In the genomic region with DNA sequence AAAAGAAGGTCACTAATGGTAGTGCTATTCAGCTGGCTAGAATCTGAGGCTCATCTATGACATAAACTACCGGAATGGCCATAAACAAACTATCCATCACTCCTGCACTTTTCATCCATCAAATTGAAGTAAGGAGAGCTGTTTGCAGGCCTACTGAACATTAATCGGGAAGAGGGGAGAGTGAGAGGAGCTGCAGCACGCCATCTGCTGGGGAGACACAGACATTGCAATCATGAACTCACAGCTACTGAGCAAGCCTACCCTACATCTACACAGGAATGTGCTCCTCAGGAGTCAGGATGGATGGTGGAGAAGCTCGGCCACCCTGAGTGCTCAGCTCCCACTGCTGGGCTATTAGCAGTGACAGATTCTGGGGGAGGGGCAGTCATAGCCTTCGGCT, we compare ENCODE assay signal across 12 mouse cellular contexts.
DNase-seq lines count a peak whose midpoint lies in the region; ATAC-seq and TF ChIP-seq lines count a peak whose summit lies in the region.
"Had no signal": no experiment of that assay in that cellular context is flagged by ENCODE, and none has a peak within 500 bp of the region (broad histone marks: within the 10 kb centered on the region; RNA-seq: fewer than 3 reads in every experiment).

No protein-coding gene starts in this region.

- peak; percentile 59 for TF ChIP-seq CTCF in hindbrain, postnatal 0 days (IDR thresholded peaks at IDR 0.05; ENCODE audit: low read depth)

- no peak overlapping the region for H3K4me2 ChIP-seq in hindbrain, postnatal 0 days (ENCODE audit: low read depth, low read length)
- H3K4me2 ChIP-seq in hindbrain, embryonic 13.5 days, result no peak overlapping the region
- H3K4me2 ChIP-seq in midbrain, embryonic 11.5 days, result no peak overlapping the region
- H3K4me2 ChIP-seq in midbrain, embryonic 15.5 days, result no peak overlapping the region

- intact Hi-C loops in heart, postnatal 25 days (cut with DNase I), result no loop called here

- H3K27me3 ChIP-seq in hindbrain, postnatal 0 days (ENCODE audit: insufficient read depth, low read length), result no peaks in the 10 kb centered on the region
- H3K27me3 ChIP-seq in hindbrain, embryonic 13.5 days, result no peaks in the 10 kb centered on the region
- no peaks in the 10 kb centered on the region for H3K27me3 ChIP-seq in midbrain, embryonic 11.5 days (ENCODE audit: control insufficient read depth, insufficient read depth, low read length)
- no peaks in the 10 kb centered on the region for H3K27me3 ChIP-seq in midbrain, embryonic 15.5 days (replicated peaks)
- no peaks in the 10 kb centered on the region for H3K27me3 ChIP-seq in forebrain, embryonic 10.5 days (ENCODE audit: poor library complexity, severe bottlenecking)

- no peak overlapping the region for H3K4me3 ChIP-seq in hindbrain, postnatal 0 days (ENCODE audit: low read length)
- H3K4me3 ChIP-seq in hindbrain, embryonic 13.5 days, result no peak overlapping the region
- no peak overlapping the region for H3K4me3 ChIP-seq in midbrain, embryonic 11.5 days (ENCODE audit: low read depth, low read length)
- H3K4me3 ChIP-seq in midbrain, embryonic 15.5 days, result no peak overlapping the region
- H3K4me3 ChIP-seq in forebrain, embryonic 10.5 days, result no peak overlapping the region

- H3K4me1 ChIP-seq in hindbrain, postnatal 0 days (ENCODE audit: insufficient read depth, low read length), result no peaks in the 10 kb centered on the region
- peaks cover 4% of the 10 kb centered on the region; the same call in 1 of the 2 replicates for H3K4me1 ChIP-seq in hindbrain, embryonic 13.5 days (replicated peaks)
- H3K4me1 ChIP-seq in midbrain, embryonic 11.5 days (ENCODE audit: control insufficient read depth, insufficient read depth, low read length), result no peaks in the 10 kb centered on the region
- no peaks in the 10 kb centered on the region for H3K4me1 ChIP-seq in midbrain, embryonic 15.5 days
- no peaks in the 10 kb centered on the region for H3K4me1 ChIP-seq in forebrain, embryonic 10.5 days

- H3K27ac ChIP-seq in hindbrain, postnatal 0 days, result no peak overlapping the region
- H3K27ac ChIP-seq in hindbrain, embryonic 13.5 days, result no peak overlapping the region
- no peak overlapping the region for H3K27ac ChIP-seq in midbrain, embryonic 11.5 days (ENCODE audit: low read depth, low read length)
- H3K27ac ChIP-seq in midbrain, embryonic 15.5 days, result no peak overlapping the region
- no peak overlapping the region for H3K27ac ChIP-seq in forebrain, embryonic 10.5 days

- no peak for ATAC-seq in hindbrain, postnatal 0 days
- ATAC-seq in hindbrain, embryonic 13.5 days (ENCODE audit: low FRiP score), result no peak
- 0 out of 2 replicates have a peak, but pooled peaks have one; percentile 38 for ATAC-seq in midbrain, embryonic 11.5 days (ENCODE audit: low FRiP score)
- ATAC-seq in midbrain, embryonic 15.5 days (replicated peaks), result no peak
- ATAC-seq in megakaryocyte, adult 5-6 weeks (ENCODE audit: poor library complexity, severe bottlenecking), result peak; percentile 40; the same call in 1 of the 2 replicates

- DNase-seq in hindbrain, postnatal 0 days (ENCODE audit: low spot score), result no peak
- DNase-seq in midbrain, embryonic 11.5 days (ENCODE audit: low spot score, missing footprints), result no peak
- peak; percentile 18 for DNase-seq in WW6 (ENCODE audit: low read depth, low spot score)
- no peak for DNase-seq in forebrain, embryonic 10.5 days (ENCODE audit: extremely low spot score, low spot score)
- DNase-seq in heart, postnatal 25 days (ENCODE audit: low spot score), result no peak
- DNase-seq: kidney, adult 18-20 months; lung, adult 18-20 months; midbrain, embryonic 14.5 days; thymus, postnatal 4 days had no signal

- no peak overlapping the region for H3K9ac ChIP-seq in hindbrain, postnatal 0 days (replicated peaks; ENCODE audit: low read length)
- no peak overlapping the region for H3K9ac ChIP-seq in hindbrain, embryonic 13.5 days
- H3K9ac ChIP-seq in midbrain, embryonic 11.5 days (ENCODE audit: low read length), result no peak overlapping the region
- no peak overlapping the region for H3K9ac ChIP-seq in midbrain, embryonic 15.5 days

- 65% methylated on average over 5 of the region's 5 CpGs for WGBS in hindbrain, postnatal 0 days
- 66% methylated on average over 5 of the region's 5 CpGs for WGBS in hindbrain, embryonic 13.5 days
- 75% methylated on average over 5 of the region's 5 CpGs for WGBS in midbrain, embryonic 11.5 days
- 64% methylated on average over 5 of the region's 5 CpGs for WGBS in midbrain, embryonic 15.5 days
- WGBS in forebrain, embryonic 10.5 days, result 72% methylated on average over 5 of the region's 5 CpGs

- no peaks in the 10 kb centered on the region for H3K9me3 ChIP-seq in hindbrain, postnatal 0 days (ENCODE audit: low read length)
- H3K9me3 ChIP-seq in hindbrain, embryonic 13.5 days, result no peaks in the 10 kb centered on the region
- no peaks in the 10 kb centered on the region for H3K9me3 ChIP-seq in midbrain, embryonic 11.5 days (ENCODE audit: control insufficient read depth, low read length)
- no peaks in the 10 kb centered on the region for H3K9me3 ChIP-seq in midbrain, embryonic 15.5 days
- H3K9me3 ChIP-seq in forebrain, embryonic 10.5 days, result no peaks in the 10 kb centered on the region

- no peaks in the 10 kb centered on the region for H3K36me3 ChIP-seq in hindbrain, postnatal 0 days (ENCODE audit: insufficient read depth, low read length)
- H3K36me3 ChIP-seq in hindbrain, embryonic 13.5 days, result peaks cover 3% of the 10 kb centered on the region
- H3K36me3 ChIP-seq in midbrain, embryonic 11.5 days (ENCODE audit: control insufficient read depth, insufficient read depth, low read length), result no peaks in the 10 kb centered on the region
- H3K36me3 ChIP-seq in midbrain, embryonic 15.5 days (replicated peaks), result no peaks in the 10 kb centered on the region
- no peaks in the 10 kb centered on the region for H3K36me3 ChIP-seq in forebrain, embryonic 10.5 days (replicated peaks)

Comparison
In these comparisons a context has a peak if more than half of its experiments do, and no peak if none do; other contexts are left out.
1. ATAC-seq: peak in midbrain, embryonic 11.5 days (single experiment) and megakaryocyte, adult 5-6 weeks (single experiment); none in hindbrain, postnatal 0 days (single experiment), hindbrain, embryonic 13.5 days (single experiment) and midbrain, embryonic 15.5 days (single experiment).